9 mouse cellular contexts compared by ENCODE assay signal in the genomic region with DNA sequence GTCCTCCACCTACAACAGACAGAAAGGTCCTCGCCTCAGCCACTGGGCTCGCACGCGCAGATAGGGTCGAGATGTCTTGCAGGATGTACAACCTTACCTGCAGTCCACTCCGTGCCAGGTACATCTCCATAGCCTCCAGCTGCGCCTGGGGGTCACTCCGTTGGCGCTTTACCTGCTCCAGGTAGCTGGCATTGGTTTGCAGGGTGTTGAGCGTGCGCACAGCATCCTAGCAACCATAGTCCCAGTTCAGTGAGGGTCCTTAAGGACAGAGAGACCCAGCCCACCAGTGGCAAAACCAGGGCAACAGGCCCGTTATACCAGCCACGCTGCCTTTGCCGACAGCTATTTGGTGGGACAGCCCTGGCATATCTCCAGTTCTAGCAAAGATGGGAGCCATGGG. TPM values are rescaled to one million over a fixed set of nuclear protein-coding genes. Genes with fewer than 3 reads are reported as not detected.
DNase-seq lines count a peak whose midpoint lies in the region; ATAC-seq and TF ChIP-seq lines count a peak whose summit lies in the region.
"Had no signal": no experiment of that assay in that cellular context is flagged by ENCODE, and none has a peak within 500 bp of the region (broad histone marks: within the 10 kb centered on the region; RNA-seq: fewer than 3 reads in every experiment).

No protein-coding gene starts in this region.

- intact Hi-C loops in heart, adult 2 months (cut with DNase I): no loop called here

- no peaks in the 10 kb centered on the region for H3K27me3 ChIP-seq in heart, embryonic 13.5 days (replicated peaks)
- H3K27me3 ChIP-seq in heart, adult 2 months (ENCODE audit: control insufficient read depth, insufficient read depth, low read length): no peaks in the 10 kb centered on the region
- H3K27me3 ChIP-seq in midbrain, embryonic 15.5 days (replicated peaks): no peaks in the 10 kb centered on the region
- H3K27me3 ChIP-seq in midbrain, embryonic 13.5 days: no peaks in the 10 kb centered on the region
- no peaks in the 10 kb centered on the region for H3K27me3 ChIP-seq in limb, embryonic 14.5 days (ENCODE audit: control insufficient read depth, insufficient read depth, low read length)

- H3K27ac ChIP-seq in heart, embryonic 13.5 days (replicated peaks): no peak overlapping the region
- H3K27ac ChIP-seq in heart, adult 2 months: no peak overlapping the region
- no peak overlapping the region for H3K27ac ChIP-seq in midbrain, embryonic 15.5 days
- no peak overlapping the region for H3K27ac ChIP-seq in midbrain, embryonic 13.5 days
- no peak overlapping the region for H3K27ac ChIP-seq in limb, embryonic 14.5 days (replicated peaks; ENCODE audit: low read depth, low read length)

- peaks cover 30% of the 10 kb centered on the region for H3K4me1 ChIP-seq in heart, embryonic 13.5 days
- peaks cover 3% of the 10 kb centered on the region for H3K4me1 ChIP-seq in heart, adult 2 months (ENCODE audit: control insufficient read depth, insufficient read depth, low read length)
- peaks cover 16% of the 10 kb centered on the region for H3K4me1 ChIP-seq in midbrain, embryonic 15.5 days
- H3K4me1 ChIP-seq in midbrain, embryonic 13.5 days (replicated peaks): peaks cover 13% of the 10 kb centered on the region
- peaks cover 11% of the 10 kb centered on the region for H3K4me1 ChIP-seq in limb, embryonic 14.5 days (ENCODE audit: control insufficient read depth, insufficient read depth, low read length)

- H3K9ac ChIP-seq in heart, embryonic 13.5 days: peak overlapping the region; percentile 94
- no peak overlapping the region for H3K9ac ChIP-seq in heart, adult 2 months (ENCODE audit: low read depth, low read length)
- H3K9ac ChIP-seq in midbrain, embryonic 15.5 days: no peak overlapping the region
- H3K9ac ChIP-seq in midbrain, embryonic 13.5 days (replicated peaks): no peak overlapping the region; the same call in 1 of the 2 replicates
- no peak overlapping the region for H3K9ac ChIP-seq in limb, embryonic 14.5 days (ENCODE audit: low read depth, low read length, severe bottlenecking)

- H3K36me3 ChIP-seq in heart, embryonic 13.5 days: peaks cover 24% of the 10 kb centered on the region
- H3K36me3 ChIP-seq in heart, adult 2 months (ENCODE audit: control insufficient read depth, insufficient read depth, low read length): no peaks in the 10 kb centered on the region
- 0 out of 2 replicates have a peak, but pooled peaks cover under 1% of the 10 kb centered on the region for H3K36me3 ChIP-seq in midbrain, embryonic 15.5 days (replicated peaks)
- peaks cover 8% of the 10 kb centered on the region for H3K36me3 ChIP-seq in midbrain, embryonic 13.5 days
- H3K36me3 ChIP-seq in limb, embryonic 14.5 days (ENCODE audit: control insufficient read depth, insufficient read depth, low read length): peaks cover 21% of the 10 kb centered on the region

- no peak for TF ChIP-seq EP300 in heart, adult 2 months (IDR thresholded peaks at IDR 0.05; ENCODE audit: insufficient read depth, low read depth, low read length)

- TF ChIP-seq CTCF in heart, adult 2 months (IDR thresholded peaks at IDR 0.05): no peak

- no peaks in the 10 kb centered on the region for H3K79me2 ChIP-seq in heart, adult 2 months (replicated peaks; ENCODE audit: control insufficient read depth, insufficient read depth, low read length)

- TF ChIP-seq POLR2A in heart, adult 2 months (IDR thresholded peaks at IDR 0.05; ENCODE audit: insufficient read depth, low read depth, low read length): no peak
- TF ChIP-seq POLR2A in limb, embryonic 14.5 days (IDR thresholded peaks at IDR 0.05; ENCODE audit: borderline replicate concordance, extremely low read depth, insufficient read depth, insufficient read length): no peak

- H3K4me2 ChIP-seq in heart, embryonic 13.5 days: peak overlapping the region; percentile 87
- peak overlapping the region; percentile 85; the same call in 1 of the 2 replicates for H3K4me2 ChIP-seq in midbrain, embryonic 15.5 days
- H3K4me2 ChIP-seq in midbrain, embryonic 13.5 days (replicated peaks): no peak overlapping the region; the same call in 1 of the 2 replicates
- H3K4me2 ChIP-seq in limb, embryonic 14.5 days (replicated peaks; ENCODE audit: low read depth, low read length, severe bottlenecking): peak overlapping the region; percentile 81

- 94% methylated on average over 14 of the region's 14 CpGs for WGBS in heart, embryonic 13.5 days
- WGBS in heart, adult 2 months: 94% methylated on average over 14 of the region's 14 CpGs
- 94% methylated on average over 14 of the region's 14 CpGs for WGBS in midbrain, embryonic 15.5 days
- 97% methylated on average over 14 of the region's 14 CpGs for WGBS in midbrain, embryonic 13.5 days
- WGBS in limb, embryonic 14.5 days: 96% methylated on average over 14 of the region's 14 CpGs

- no peak for DNase-seq in heart, adult 2 months
- DNase-seq in limb, embryonic 14.5 days (ENCODE audit: low spot score): no peak
- no peak for DNase-seq in adrenal gland, postnatal 36 days
- DNase-seq in thymus, postnatal 10 days (ENCODE audit: low spot score in 2 of 2): no peak
- no peak for DNase-seq in left cerebral cortex, adult 11 months (ENCODE audit: low spot score)

- H3K4me3 ChIP-seq in heart, embryonic 13.5 days: peak overlapping the region; percentile 82
- no peak overlapping the region for H3K4me3 ChIP-seq in heart, adult 2 months
- no peak overlapping the region for H3K4me3 ChIP-seq in midbrain, embryonic 15.5 days
- H3K4me3 ChIP-seq in midbrain, embryonic 13.5 days (replicated peaks): no peak overlapping the region
- peak overlapping the region; percentile 89; the same call in 1 of the 2 replicates for H3K4me3 ChIP-seq in limb, embryonic 14.5 days (replicated peaks; ENCODE audit: low read length)

- no peak for ATAC-seq in heart, embryonic 13.5 days (ENCODE audit: extremely low read depth, insufficient number of reproducible peaks, low FRiP score, low TSS enrichment)
- ATAC-seq in midbrain, embryonic 15.5 days (replicated peaks): no peak
- no peak for ATAC-seq in midbrain, embryonic 13.5 days
- ATAC-seq in limb, embryonic 14.5 days (ENCODE audit: low FRiP score, low read depth): no peak

- no peaks in the 10 kb centered on the region for H3K9me3 ChIP-seq in heart, embryonic 13.5 days
- no peaks in the 10 kb centered on the region for H3K9me3 ChIP-seq in midbrain, embryonic 15.5 days
- H3K9me3 ChIP-seq in midbrain, embryonic 13.5 days: no peaks in the 10 kb centered on the region
- no peaks in the 10 kb centered on the region for H3K9me3 ChIP-seq in limb, embryonic 14.5 days (ENCODE audit: control insufficient read depth, low read length)

RNA-seq across cellular contexts. Expression of gene Fpgs, which starts 11.4 kb away (rescaled TPM):
- polyA plus RNA-seq in heart, embryonic 13.5 days (2015; fragmentation: Nextera tagmentation; extraction: Ambion mirVana): 19.0 and 21.3 TPM in 2 replicates
- 1 to 10 TPM; 4.6 to 5.7 TPM for total RNA-seq in heart, adult 2 months (2021)
- polyA plus RNA-seq in heart, adult 2 months (2012; rRNA removed): 17.8 and 18.0 TPM in 2 replicates
- 23.2 and 25.1 TPM in 2 replicates for polyA plus RNA-seq in midbrain, embryonic 15.5 days (2015; fragmentation: Nextera tagmentation; extraction: Ambion mirVana)
- polyA plus RNA-seq in midbrain, embryonic 13.5 days (2015; fragmentation: Nextera tagmentation; extraction: Ambion mirVana): 16.5 and 16.6 TPM in 2 replicates
- polyA plus RNA-seq in limb, embryonic 14.5 days (2012; rRNA removed): 75.7 and 101 TPM in 2 replicates
- polyA plus RNA-seq in limb, embryonic 14.5 days (2014; fragmentation: Nextera tagmentation; extraction: Ambion mirVana): 30.7 and 33.4 TPM in 2 replicates
- 10 to 100 TPM; 12.8 to 14.9 TPM for total RNA-seq in adrenal gland, postnatal 36 days (2021)

RNA-seq across cellular contexts. Expression of gene Cdk9, which starts 20.4 kb away (rescaled TPM):
- polyA plus RNA-seq in heart, embryonic 13.5 days (2015; fragmentation: Nextera tagmentation; extraction: Ambion mirVana): 60.0 and 63.2 TPM in 2 replicates
- 10 to 100 TPM; 21.0 to 25.3 TPM for total RNA-seq in heart, adult 2 months (2021)
- polyA plus RNA-seq in heart, adult 2 months (2012; rRNA removed): 42.3 and 49.3 TPM in 2 replicates
- 73.5 and 76.5 TPM in 2 replicates for polyA plus RNA-seq in midbrain, embryonic 15.5 days (2015; fragmentation: Nextera tagmentation; extraction: Ambion mirVana)
- 78.5 and 84.5 TPM in 2 replicates for polyA plus RNA-seq in midbrain, embryonic 13.5 days (2015; fragmentation: Nextera tagmentation; extraction: Ambion mirVana)
- 211 and 240 TPM in 2 replicates for polyA plus RNA-seq in limb, embryonic 14.5 days (2012; rRNA removed)
- polyA plus RNA-seq in limb, embryonic 14.5 days (2014; fragmentation: Nextera tagmentation; extraction: Ambion mirVana): 84.7 and 87.1 TPM in 2 replicates
- 10 to 100 TPM; 74.7 to 76.3 TPM for total RNA-seq in adrenal gland, postnatal 36 days (2021)

RNA-seq across cellular contexts. Expression of gene Sh2d3c, which starts 28.4 kb away (rescaled TPM):
- 33.0 and 34.1 TPM in 2 replicates for polyA plus RNA-seq in heart, embryonic 13.5 days (2015; fragmentation: Nextera tagmentation; extraction: Ambion mirVana)
- 10 to 100 TPM; 27.1 to 28.9 TPM for total RNA-seq in heart, adult 2 months (2021)
- polyA plus RNA-seq in heart, adult 2 months (2012; rRNA removed): 38.7 and 52.8 TPM in 2 replicates
- polyA plus RNA-seq in midbrain, embryonic 15.5 days (2015; fragmentation: Nextera tagmentation; extraction: Ambion mirVana): 54.7 and 57.2 TPM in 2 replicates
- polyA plus RNA-seq in midbrain, embryonic 13.5 days (2015; fragmentation: Nextera tagmentation; extraction: Ambion mirVana): 37.8 and 40.7 TPM in 2 replicates
- 36.8 and 52.0 TPM in 2 replicates for polyA plus RNA-seq in limb, embryonic 14.5 days (2012; rRNA removed)
- polyA plus RNA-seq in limb, embryonic 14.5 days (2014; fragmentation: Nextera tagmentation; extraction: Ambion mirVana): 18.5 and 20.3 TPM in 2 replicates
- total RNA-seq in adrenal gland, postnatal 36 days (2021): 10 to 100 TPM; 13.0 to 18.9 TPM

RNA-seq across cellular contexts. Expression of gene Eng, which starts 46.1 kb away (rescaled TPM):
- 148 and 155 TPM in 2 replicates for polyA plus RNA-seq in heart, embryonic 13.5 days (2015; fragmentation: Nextera tagmentation; extraction: Ambion mirVana)
- 100 to 1,000 TPM; 113 to 122 TPM for total RNA-seq in heart, adult 2 months (2021)
- polyA plus RNA-seq in heart, adult 2 months (2012; rRNA removed): 230 and 239 TPM in 2 replicates
- polyA plus RNA-seq in midbrain, embryonic 15.5 days (2015; fragmentation: Nextera tagmentation; extraction: Ambion mirVana): 32.4 and 32.8 TPM in 2 replicates
- 22.0 and 24.8 TPM in 2 replicates for polyA plus RNA-seq in midbrain, embryonic 13.5 days (2015; fragmentation: Nextera tagmentation; extraction: Ambion mirVana)
- polyA plus RNA-seq in limb, embryonic 14.5 days (2012; rRNA removed): 61.4 and 91.8 TPM in 2 replicates
- 49.3 and 52.2 TPM in 2 replicates for polyA plus RNA-seq in limb, embryonic 14.5 days (2014; fragmentation: Nextera tagmentation; extraction: Ambion mirVana)
- total RNA-seq in adrenal gland, postnatal 36 days (2021): 10 to 100 TPM; 96.0 to 97.8 TPM

RNA-seq across cellular contexts. Expression of gene 6330409D20Rik, which starts 48.3 kb away (rescaled TPM):
- polyA plus RNA-seq in heart, embryonic 13.5 days (2015; fragmentation: Nextera tagmentation; extraction: Ambion mirVana): 0.18 and 0.28 TPM in 2 replicates
- not detected for total RNA-seq in heart, adult 2 months (2021)
- not detected in 2 replicates for polyA plus RNA-seq in heart, adult 2 months (2012; rRNA removed)
- polyA plus RNA-seq in midbrain, embryonic 15.5 days (2015; fragmentation: Nextera tagmentation; extraction: Ambion mirVana): 3.4 and 4.1 TPM in 2 replicates
- 3.9 TPM in 2 replicates for polyA plus RNA-seq in midbrain, embryonic 13.5 days (2015; fragmentation: Nextera tagmentation; extraction: Ambion mirVana)
- polyA plus RNA-seq in limb, embryonic 14.5 days (2012; rRNA removed): 0.14 and 0.15 TPM in 2 replicates
- not detected in 2 replicates for polyA plus RNA-seq in limb, embryonic 14.5 days (2014; fragmentation: Nextera tagmentation; extraction: Ambion mirVana)
- not detected for total RNA-seq in adrenal gland, postnatal 36 days (2021)
- total RNA-seq: liver, adult 2 months had no signal
- polyA plus RNA-seq: liver, adult 2 months had no signal

Comparison
In these comparisons a context has a peak if more than half of its experiments do, and no peak if none do; other contexts are left out.
1. H3K4me3 ChIP-seq: peak in heart, embryonic 13.5 days (single experiment) and limb, embryonic 14.5 days (single experiment); none in heart, adult 2 months (single experiment), midbrain, embryonic 15.5 days (single experiment) and midbrain, embryonic 13.5 days (single experiment).